In the genomic region with DNA sequence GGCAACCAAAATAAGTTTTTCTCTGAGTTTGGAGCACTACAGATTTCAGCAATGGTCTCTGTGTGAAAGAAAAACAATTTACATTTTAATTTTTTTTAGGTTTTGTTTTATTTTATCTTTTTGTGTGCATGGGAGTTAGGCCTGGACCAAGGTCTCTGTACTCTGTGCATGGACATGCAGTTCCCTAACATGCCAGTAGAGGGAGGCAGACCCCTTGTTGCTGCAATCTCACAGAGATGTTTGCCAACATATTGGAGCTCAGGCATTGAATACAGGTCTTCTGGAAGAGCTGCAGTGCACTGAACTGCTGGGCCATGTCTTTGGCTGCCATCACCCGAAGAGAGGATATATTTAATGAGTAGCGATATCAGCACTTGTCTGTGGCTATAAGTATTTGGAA, we compare ENCODE assay signal across 10 mouse cellular contexts. TPM values are rescaled to one million over a fixed set of nuclear protein-coding genes. Genes with fewer than 3 reads are reported as not detected.
DNase-seq lines count a peak whose midpoint lies in the region; ATAC-seq lines count a peak whose summit lies in the region.
"Not testable (repeated sequence)": the region's sequence is repeated elsewhere in the genome, so short reads cannot be mapped to it uniquely, and the experiment has no call there.
"Had no signal": no experiment of that assay in that cellular context is flagged by ENCODE, and none has a peak within 500 bp of the region (broad histone marks: within the 10 kb centered on the region; RNA-seq: fewer than 3 reads in every experiment).

No protein-coding gene starts in this region.

- not testable (repeated sequence) for H3K4me1 ChIP-seq in hindbrain, embryonic 12.5 days; lung, embryonic 15.5 days

- WGBS in hindbrain, embryonic 12.5 days = 14% methylated on average over 1 of the region's 2 CpGs
- WGBS in lung, embryonic 15.5 days = 11% methylated on average over 1 of the region's 2 CpGs

- H3K9me3 ChIP-seq in hindbrain, embryonic 12.5 days (replicated peaks); lung, embryonic 15.5 days: not testable (repeated sequence)

- not testable (repeated sequence) for H3K4me3 ChIP-seq in hindbrain, embryonic 12.5 days; lung, embryonic 15.5 days

- 0 out of 2 replicates have a peak, but pooled peaks have one; percentile 54 for ATAC-seq in hindbrain, embryonic 12.5 days (ENCODE audit: low FRiP score)
- peak; percentile 46; the same call in 1 of the 2 replicates for ATAC-seq in lung, embryonic 15.5 days (ENCODE audit: borderline replicate concordance, extremely low read depth, low FRiP score, low TSS enrichment)
- ATAC-seq in neutrophil, adult 5-6 weeks (ENCODE audit: extremely low read depth, insufficient number of reproducible peaks, low FRiP score, poor library complexity, severe bottlenecking) = peak; percentile 70; the same call in 1 of the 2 replicates

- H3K36me3 ChIP-seq in hindbrain, embryonic 12.5 days; lung, embryonic 15.5 days: not testable (repeated sequence)

- H3K9ac ChIP-seq in hindbrain, embryonic 12.5 days; lung, embryonic 15.5 days: not testable (repeated sequence)

- not testable (repeated sequence) for H3K27me3 ChIP-seq in hindbrain, embryonic 12.5 days; lung, embryonic 15.5 days

- peak; percentile 68 for DNase-seq in NIH3T3 (ENCODE audit: low read depth)
- DNase-seq in cerebellum, adult 9-11 months = peak; percentile 39
- peak; percentile 39 for DNase-seq in forelimb bud, embryonic 11.5 days (ENCODE audit: low read depth, low spot score)
- DNase-seq in layer of hippocampus, adult 11-12 months (ENCODE audit: low spot score) = peak; percentile 72
- peak; percentile 55 for DNase-seq in thymus, postnatal 25 days

- not testable (repeated sequence) for H3K4me2 ChIP-seq in hindbrain, embryonic 12.5 days (replicated peaks); lung, embryonic 15.5 days

- H3K27ac ChIP-seq in hindbrain, embryonic 12.5 days; lung, embryonic 15.5 days: not testable (repeated sequence)

RNA-seq across cellular contexts. Expression of a gene that starts 29.1 kb away (rescaled TPM):
- not detected in 2 replicates for polyA plus RNA-seq in hindbrain, embryonic 12.5 days (2016; fragmentation: Nextera tagmentation; extraction: Ambion mirVana)
- not detected in 2 replicates for polyA plus RNA-seq in lung, embryonic 15.5 days (2015; fragmentation: Nextera tagmentation; extraction: Ambion mirVana)
- total RNA-seq in neutrophil, adult 5-6 weeks (2017) = not detected in 2 replicates
- polyA plus RNA-seq: embryonic facial prominence, embryonic 13.5 days; liver, embryonic 13.5 days had no signal

RNA-seq across cellular contexts. Expression of a gene that starts 58.0 kb away (rescaled TPM):
- polyA plus RNA-seq in hindbrain, embryonic 12.5 days (2016; fragmentation: Nextera tagmentation; extraction: Ambion mirVana) = not detected in 2 replicates
- not detected in 2 replicates for polyA plus RNA-seq in lung, embryonic 15.5 days (2015; fragmentation: Nextera tagmentation; extraction: Ambion mirVana)
- not detected in 2 replicates for total RNA-seq in neutrophil, adult 5-6 weeks (2017)
- polyA plus RNA-seq: embryonic facial prominence, embryonic 13.5 days; liver, embryonic 13.5 days had no signal
